Mouse (Mus musculus): ENCODE measurements around the gene Map1a. TPM values are rescaled to one million over a fixed set of nuclear protein-coding genes. Genes with fewer than 3 reads are reported as not detected.

Map1a gene
- 1 to 10 TPM in 1 of 26 experiments, under 1 TPM in 3, not detected in 22; 0.06 to 4.1 (median 0.10) TPM for total RNA-seq (2018; cell fraction: chromatin; rRNA removed)
- total RNA-seq (2018; cell fraction: cytosol; rRNA removed) = under 1 TPM in 7 of 26 experiments, not detected in 19; under 0.01 TPM
- under 1 TPM in 2 of 26 experiments, not detected in 24; 0.05 to 0.34 TPM for total RNA-seq (2018; cell fraction: nucleus; rRNA removed)
- polyA plus RNA-seq (2018) = 0.02 to 0.24 TPM in 2 of 3 replicates, not detected in the other

- WGBS (ENCODE audit: missing documents) = 6% methylated on average over 38 of the region's 48 CpGs
- Histone ChIP-seq H3K27ac (no peak within 1 kb of the TSS), H3K4me3 (ENCODE audit: inconsistent target) (peak within 1 kb of the TSS; percentile 34)
Measured at GRCm38 (mm10) chr2:121288901-121289729, at the start of gene Map1a. Map1a (plus strand) TSS chr2:121289600.

GRCm38 (mm10) chr2:121244099-121244498 lies 45.3 kb upstream of the Map1a start:
- no peak overlapping the region for H3K27ac ChIP-seq
- no peak overlapping the region for H3K4me3 ChIP-seq (ENCODE audit: inconsistent target)
- H3K36me3 ChIP-seq (ENCODE audit: inconsistent target) = peaks cover 20% of the 10 kb centered on the region
- no peaks in the 10 kb centered on the region for H3K79me2 ChIP-seq (ENCODE audit: inconsistent target)
- WGBS (ENCODE audit: missing documents) = 91% methylated on average over 5 of the region's 5 CpGs

More at GRCm38 (mm10) chr2:121288901-121289729, at the start of gene Map1a:
- Histone ChIP-seq H3K36me3 (ENCODE audit: inconsistent target) (no peaks in the 10 kb centered on the region), H3K79me2 (ENCODE audit: inconsistent target) (no peaks in the 10 kb centered on the region)

GRCm38 (mm10) chr2:121249758-121250157 lies 39.6 kb upstream of the Map1a start:
- WGBS (ENCODE audit: missing documents) = 83% methylated on average over 2 of the region's 2 CpGs
- peaks cover 58% of the 10 kb centered on the region for H3K36me3 ChIP-seq (ENCODE audit: inconsistent target)
- no peaks in the 10 kb centered on the region for H3K79me2 ChIP-seq (ENCODE audit: inconsistent target)
- no peak overlapping the region for H3K27ac ChIP-seq
- H3K4me3 ChIP-seq (ENCODE audit: inconsistent target) = no peak overlapping the region

GRCm38 (mm10) chr2:121268446-121268845 lies 21.0 kb upstream of the Map1a start:
- H3K27ac ChIP-seq = no peak overlapping the region
- 93% methylated on average over 7 of the region's 8 CpGs for WGBS (ENCODE audit: missing documents)

GRCm38 (mm10) chr2:121270521-121271235 lies 18.7 kb upstream of the Map1a start:
- Histone ChIP-seq H3K27ac (no peak overlapping the region), H3K4me3 (ENCODE audit: inconsistent target) (peak overlapping the region; percentile 72), H3K36me3 (ENCODE audit: inconsistent target) (no peaks in the 10 kb centered on the region), H3K79me2 (ENCODE audit: inconsistent target) (no peaks in the 10 kb centered on the region)
- 5% methylated on average over 34 of the region's 35 CpGs for WGBS (ENCODE audit: missing documents)

More at GRCm38 (mm10) chr2:121268446-121268845, 21.0 kb upstream of the Map1a start:
- no peaks in the 10 kb centered on the region for H3K79me2 ChIP-seq (ENCODE audit: inconsistent target)
- no peak overlapping the region for H3K4me3 ChIP-seq (ENCODE audit: inconsistent target)
- no peaks in the 10 kb centered on the region for H3K36me3 ChIP-seq (ENCODE audit: inconsistent target)

GRCm38 (mm10) chr2:121271236-121271927 lies 18.0 kb upstream of the Map1a start, which contains the start of gene Trp53bp1:
Trp53bp1 (minus strand) TSS chr2:121271407.
- 4% methylated on average over 36 of the region's 37 CpGs for WGBS (ENCODE audit: missing documents)
- Histone ChIP-seq H3K36me3 (ENCODE audit: inconsistent target) (no peaks in the 10 kb centered on the region), H3K27ac (no peak within 1 kb of the TSS), H3K79me2 (ENCODE audit: inconsistent target) (no peaks in the 10 kb centered on the region), H3K4me3 (ENCODE audit: inconsistent target) (peak within 1 kb of the TSS; percentile 72)

- 44% methylated on average over 4 of the region's 4 CpGs for WGBS (ENCODE audit: missing documents)
- Histone ChIP-seq H3K4me3 (ENCODE audit: inconsistent target) (peak overlapping the region; percentile 72; the same call in 1 of the 2 replicates), H3K36me3 (ENCODE audit: inconsistent target) (no peaks in the 10 kb centered on the region), H3K79me2 (ENCODE audit: inconsistent target) (no peaks in the 10 kb centered on the region), H3K27ac (no peak overlapping the region)
Measured at GRCm38 (mm10) chr2:121271928-121272516, 17.4 kb upstream of the Map1a start.

GRCm38 (mm10) chr2:121287850-121288249 lies 1.6 kb upstream of the Map1a start:
- Histone ChIP-seq H3K79me2 (ENCODE audit: inconsistent target) (no peaks in the 10 kb centered on the region), H3K27ac (no peak overlapping the region), H3K36me3 (ENCODE audit: inconsistent target) (no peaks in the 10 kb centered on the region), H3K4me3 (ENCODE audit: inconsistent target) (no peak overlapping the region)
- 94% methylated on average over 2 of the region's 2 CpGs for WGBS (ENCODE audit: missing documents)

GRCm38 (mm10) chr2:121289730-121290540 lies 535 bp downstream of the Map1a start:
- no peak overlapping the region for H3K27ac ChIP-seq
- peak overlapping the region; percentile 7; the same call in 1 of the 2 replicates for H3K4me3 ChIP-seq (ENCODE audit: inconsistent target)
- WGBS (ENCODE audit: missing documents) = 10% methylated on average over 36 of the region's 36 CpGs

GRCm38 (mm10) chr2:121292316-121293013 lies 3.1 kb downstream of the Map1a start:
- H3K4me3 ChIP-seq (ENCODE audit: inconsistent target) = no peak overlapping the region
- H3K36me3 ChIP-seq (ENCODE audit: inconsistent target) = no peaks in the 10 kb centered on the region
- no peak overlapping the region for H3K27ac ChIP-seq
- H3K79me2 ChIP-seq (ENCODE audit: inconsistent target) = no peaks in the 10 kb centered on the region
- WGBS (ENCODE audit: missing documents) = 78% methylated on average over 5 of the region's 5 CpGs

More at GRCm38 (mm10) chr2:121289730-121290540, 535 bp downstream of the Map1a start:
- Histone ChIP-seq H3K79me2 (ENCODE audit: inconsistent target) (no peaks in the 10 kb centered on the region), H3K36me3 (ENCODE audit: inconsistent target) (no peaks in the 10 kb centered on the region)

GRCm38 (mm10) chr2:121294182-121294581 lies 4.8 kb downstream of the Map1a start:
- Histone ChIP-seq H3K27ac (no peak overlapping the region), H3K79me2 (ENCODE audit: inconsistent target) (no peaks in the 10 kb centered on the region), H3K36me3 (ENCODE audit: inconsistent target) (no peaks in the 10 kb centered on the region), H3K4me3 (ENCODE audit: inconsistent target) (no peak overlapping the region)
- 12% methylated on average over 4 of the region's 4 CpGs for WGBS (ENCODE audit: missing documents)

- H3K79me2 ChIP-seq (ENCODE audit: inconsistent target) = no peaks in the 10 kb centered on the region
- 16% methylated on average over 18 of the region's 18 CpGs for WGBS (ENCODE audit: missing documents)
- H3K27ac ChIP-seq = no peak overlapping the region
- H3K4me3 ChIP-seq (ENCODE audit: inconsistent target) = no peak overlapping the region
- no peaks in the 10 kb centered on the region for H3K36me3 ChIP-seq (ENCODE audit: inconsistent target)
Measured at GRCm38 (mm10) chr2:121294753-121295607, 5.6 kb downstream of the Map1a start.
